In the genomic region with DNA sequence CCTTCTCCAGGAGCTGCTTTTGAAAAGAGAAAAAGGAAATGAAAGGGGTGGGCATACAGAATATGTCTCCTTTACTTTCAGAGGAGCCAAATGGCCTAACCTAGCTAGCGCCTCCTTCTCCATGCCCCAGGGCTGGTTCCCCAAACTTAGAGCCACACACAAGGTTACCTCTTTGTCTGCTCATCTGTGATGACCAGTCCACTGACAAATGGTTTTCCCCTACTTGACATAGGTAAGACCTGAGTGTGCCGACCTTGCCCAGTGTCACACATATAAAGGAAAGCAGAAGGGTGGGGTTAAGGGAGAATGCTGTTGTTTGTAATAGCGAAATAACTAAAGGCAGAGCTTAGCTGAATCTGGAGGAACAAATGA, we compare ENCODE assay signal across 8 mouse cellular contexts. TPM values are rescaled to one million over a fixed set of nuclear protein-coding genes. Genes with fewer than 3 reads are reported as not detected.
DNase-seq lines count a peak whose midpoint lies in the region; ATAC-seq and TF ChIP-seq lines count a peak whose summit lies in the region.
"Had no signal": no experiment of that assay in that cellular context is flagged by ENCODE, and none has a peak within 500 bp of the region (broad histone marks: within the 10 kb centered on the region; RNA-seq: fewer than 3 reads in every experiment).

No protein-coding gene starts in this region.

- ATAC-seq in embryonic facial prominence, embryonic 13.5 days (ENCODE audit: insufficient number of reproducible peaks, insufficient read depth, low FRiP score, low TSS enrichment, low read depth), result no peak
- ATAC-seq in forebrain, postnatal 0 days, result no peak
- ATAC-seq in megakaryocyte progenitor cell, adult 5-6 weeks (replicated peaks; ENCODE audit: poor library complexity), result 0 out of 2 replicates have a peak, but pooled peaks have one; percentile 1

- DNase-seq in liver, adult 2 months (ENCODE audit: extremely low read depth, low read depth, low spot score), result no peak
- DNase-seq in liver, result no peak
- no peak for DNase-seq in forebrain, postnatal 0 days
- DNase-seq in cerebellum, postnatal 36 days, result no peak
- no peak for DNase-seq in embryo, embryonic 10.5 days (ENCODE audit: low spot score)

- H3K79me2 ChIP-seq in liver, adult 2 months (ENCODE audit: control insufficient read depth, insufficient read depth, low read length), result no peaks in the 10 kb centered on the region

- no peak for TF ChIP-seq CTCF in liver, adult 2 months (IDR thresholded peaks at IDR 0.05; ENCODE audit: low read depth, low read length)
- TF ChIP-seq CTCF in forebrain, postnatal 0 days (IDR thresholded peaks at IDR 0.05; ENCODE audit: low read depth), result no peak

- no peak for TF ChIP-seq POLR2A in liver, adult 2 months (IDR thresholded peaks at IDR 0.05; ENCODE audit: extremely low read depth, insufficient read depth, low read length)

- peaks cover 3% of the 10 kb centered on the region; the same call in 1 of the 2 replicates for H3K4me1 ChIP-seq in liver, adult 2 months (ENCODE audit: control insufficient read depth, insufficient read depth, low read length)
- H3K4me1 ChIP-seq in embryonic facial prominence, embryonic 13.5 days, result peaks cover 77% of the 10 kb centered on the region
- H3K4me1 ChIP-seq in forebrain, postnatal 0 days (ENCODE audit: insufficient read depth), result peaks cover 14% of the 10 kb centered on the region; the same call in 1 of the 2 replicates

- no peaks in the 10 kb centered on the region for H3K36me3 ChIP-seq in liver, adult 2 months (ENCODE audit: control insufficient read depth, insufficient read depth, low read length)
- H3K36me3 ChIP-seq in embryonic facial prominence, embryonic 13.5 days, result peaks cover 37% of the 10 kb centered on the region
- H3K36me3 ChIP-seq in forebrain, postnatal 0 days (ENCODE audit: insufficient read depth), result peaks cover 33% of the 10 kb centered on the region

- H3K27me3 ChIP-seq in liver, adult 2 months (ENCODE audit: control insufficient read depth, insufficient read depth, low read length), result no peaks in the 10 kb centered on the region
- no peaks in the 10 kb centered on the region for H3K27me3 ChIP-seq in embryonic facial prominence, embryonic 13.5 days
- H3K27me3 ChIP-seq in forebrain, postnatal 0 days (ENCODE audit: insufficient read depth, low read length), result no peaks in the 10 kb centered on the region
- H3K27me3 ChIP-seq: neural tube, embryonic 12.5 days had no signal

- no peak overlapping the region for H3K9ac ChIP-seq in liver, adult 2 months (ENCODE audit: low read depth, low read length)
- H3K9ac ChIP-seq in embryonic facial prominence, embryonic 13.5 days, result 0 out of 2 replicates have a peak overlapping the region, but pooled peaks have one; percentile 7
- no peak overlapping the region for H3K9ac ChIP-seq in forebrain, postnatal 0 days
- H3K9ac ChIP-seq: neural tube, embryonic 12.5 days had no signal

- whole genome bisulfite sequencing in liver, adult 2 months, result 77% methylated on average over 3 of the region's 3 CpGs
- WGBS in embryonic facial prominence, embryonic 13.5 days, result 50% methylated on average over 3 of the region's 3 CpGs
- WGBS in forebrain, postnatal 0 days, result 66% methylated on average over 3 of the region's 3 CpGs

- H3K4me2 ChIP-seq in embryonic facial prominence, embryonic 13.5 days, result peak overlapping the region; percentile 35
- no peak overlapping the region for H3K4me2 ChIP-seq in forebrain, postnatal 0 days (ENCODE audit: low read depth)

- no peak overlapping the region for H3K4me3 ChIP-seq in liver, adult 2 months (ENCODE audit: insufficient read depth, low read depth, low read length)
- H3K4me3 ChIP-seq in embryonic facial prominence, embryonic 13.5 days, result no peak overlapping the region
- H3K4me3 ChIP-seq in forebrain, postnatal 0 days (ENCODE audit: low read depth, low read length), result no peak overlapping the region
- H3K4me3 ChIP-seq: neural tube, embryonic 12.5 days had no signal

- no peaks in the 10 kb centered on the region for H3K9me3 ChIP-seq in embryonic facial prominence, embryonic 13.5 days
- no peaks in the 10 kb centered on the region for H3K9me3 ChIP-seq in forebrain, postnatal 0 days (ENCODE audit: low read length)
- H3K9me3 ChIP-seq: neural tube, embryonic 12.5 days had no signal

- H3K27ac ChIP-seq in liver, adult 2 months (replicated peaks; ENCODE audit: insufficient read depth, low read depth, low read length), result peak overlapping the region; percentile 35
- H3K27ac ChIP-seq in embryonic facial prominence, embryonic 13.5 days, result peak overlapping the region; percentile 86
- peak overlapping the region; percentile 31 for H3K27ac ChIP-seq in forebrain, postnatal 0 days (ENCODE audit: low read depth, low read length)
- H3K27ac ChIP-seq: neural tube, embryonic 12.5 days had no signal

RNA-seq across cellular contexts. Expression of gene Tmcc2, which starts 16.2 kb away (rescaled TPM):
- total RNA-seq in liver, adult 2 months (2014; rRNA removed), result 1.6 and 1.9 TPM in 2 replicates
- polyA plus RNA-seq in liver, adult 2 months (2012; rRNA removed), result 2.2 and 2.5 TPM in 2 replicates
- polyA plus RNA-seq in embryonic facial prominence, embryonic 13.5 days (2015; fragmentation: Nextera tagmentation; extraction: Ambion mirVana), result 10.5 and 16.1 TPM in 2 replicates
- 104 TPM in 2 replicates for total RNA-seq in forebrain, postnatal 0 days (2014; rRNA removed)
- polyA plus RNA-seq in forebrain, postnatal 0 days (2015; fragmentation: Nextera tagmentation; extraction: Ambion mirVana), result 37.4 and 41.9 TPM in 2 replicates
- total RNA-seq in megakaryocyte progenitor cell, adult 5-6 weeks (2015), result 2.9 and 6.1 TPM in 2 replicates
- 5.5 and 6.0 TPM in 2 replicates for total RNA-seq in megakaryocyte progenitor cell, adult 5-6 weeks (2017)

RNA-seq across cellular contexts. Expression of gene Dstyk, which starts 42.5 kb away (rescaled TPM):
- 8.9 and 10.1 TPM in 2 replicates for total RNA-seq in liver, adult 2 months (2014; rRNA removed)
- polyA plus RNA-seq in liver, adult 2 months (2012; rRNA removed), result 3.6 and 4.1 TPM in 2 replicates
- 16.1 and 17.7 TPM in 2 replicates for polyA plus RNA-seq in embryonic facial prominence, embryonic 13.5 days (2015; fragmentation: Nextera tagmentation; extraction: Ambion mirVana)
- total RNA-seq in forebrain, postnatal 0 days (2014; rRNA removed), result 18.3 and 18.9 TPM in 2 replicates
- 4.8 and 6.0 TPM in 2 replicates for polyA plus RNA-seq in forebrain, postnatal 0 days (2015; fragmentation: Nextera tagmentation; extraction: Ambion mirVana)
- 14.2 and 20.1 TPM in 2 replicates for total RNA-seq in megakaryocyte progenitor cell, adult 5-6 weeks (2015)
- 16.0 and 22.3 TPM in 2 replicates for total RNA-seq in megakaryocyte progenitor cell, adult 5-6 weeks (2017)

RNA-seq across cellular contexts. Expression of gene Nuak2, which starts 58.9 kb away (rescaled TPM):
- total RNA-seq in liver, adult 2 months (2014; rRNA removed), result 3.8 and 4.8 TPM in 2 replicates
- 6.4 and 8.0 TPM in 2 replicates for polyA plus RNA-seq in liver, adult 2 months (2012; rRNA removed)
- 2.2 and 4.4 TPM in 2 replicates for polyA plus RNA-seq in embryonic facial prominence, embryonic 13.5 days (2015; fragmentation: Nextera tagmentation; extraction: Ambion mirVana)
- 4.4 and 4.5 TPM in 2 replicates for total RNA-seq in forebrain, postnatal 0 days (2014; rRNA removed)
- polyA plus RNA-seq in forebrain, postnatal 0 days (2015; fragmentation: Nextera tagmentation; extraction: Ambion mirVana), result 4.3 and 6.8 TPM in 2 replicates
- total RNA-seq in megakaryocyte progenitor cell, adult 5-6 weeks (2015), result 19.8 and 26.1 TPM in 2 replicates
- 14.5 and 20.2 TPM in 2 replicates for total RNA-seq in megakaryocyte progenitor cell, adult 5-6 weeks (2017)

Comparison
In these comparisons a context has a peak if more than half of its experiments do, and no peak if none do; other contexts are left out.
1. H3K27ac ChIP-seq: peak in every context shown above with its lines; median percentile 86 in embryonic facial prominence, embryonic 13.5 days; 35 in liver, adult 2 months; 31 in forebrain, postnatal 0 days.
2. RNA of gene Tmcc2, which starts 16.2 kb away (total RNA-seq): 104 TPM in forebrain, postnatal 0 days; 2.9 to 6.1 TPM in megakaryocyte progenitor cell, adult 5-6 weeks and 1.6 to 1.9 TPM in liver, adult 2 months; every median in the first group is over 10 times any median in the second.